Mouse (Mus musculus): ENCODE data around the gene Obox8.

- no peak for TF ChIP-seq CTCF (IDR thresholded peaks at IDR 0.05; ENCODE audit: borderline replicate concordance, insufficient read depth, low read depth, low read length)
- TF ChIP-seq POLR2A (IDR thresholded peaks at IDR 0.05; ENCODE audit: borderline replicate concordance, insufficient read depth, low read length), result no peak
Observed at GRCm38 (mm10) chr7:14333457-14333856, at the start of gene Obox8.
